9 mouse cellular contexts compared by ENCODE assay signal in genomic region chr3:30696346-30696745, GRCm38 (mm10). TPM values are rescaled to one million over a fixed set of nuclear protein-coding genes. Genes with fewer than 3 reads are reported as not detected.
DNase-seq lines count a peak whose midpoint lies in the region; ATAC-seq lines count a peak whose summit lies in the region.
"Had no signal": no experiment of that assay in that cellular context is flagged by ENCODE, and none has a peak within 500 bp of the region (broad histone marks: within the 10 kb centered on the region; RNA-seq: fewer than 3 reads in every experiment).

No protein-coding gene starts in this region.

- no peak overlapping the region for H3K4me3 ChIP-seq in intestine, embryonic 14.5 days (ENCODE audit: low read depth, low read length)
- H3K4me3 ChIP-seq in intestine, embryonic 16.5 days (ENCODE audit: low read length) = no peak overlapping the region
- no peak overlapping the region for H3K4me3 ChIP-seq in embryonic facial prominence, embryonic 11.5 days (ENCODE audit: low read depth, low read length)
- H3K4me3 ChIP-seq: megakaryocyte, embryonic 14.5 days had no signal

- H3K27me3 ChIP-seq in intestine, embryonic 14.5 days (replicated peaks; ENCODE audit: control insufficient read depth, insufficient read depth, low read length) = no peaks in the 10 kb centered on the region
- H3K27me3 ChIP-seq in intestine, embryonic 16.5 days (replicated peaks; ENCODE audit: control insufficient read depth, insufficient read depth, low read length) = no peaks in the 10 kb centered on the region
- H3K27me3 ChIP-seq in embryonic facial prominence, embryonic 11.5 days (ENCODE audit: control insufficient read depth, insufficient read depth, low read length) = no peaks in the 10 kb centered on the region

- intact Hi-C loops in heart, postnatal 36 days (cut with DNase I) = loop anchor here (2.0 to 10.0 kb wide), 4 partner anchors 91 to 358 kb away; no protein-coding TSS in a partner anchor

- no peak overlapping the region for H3K4me2 ChIP-seq in intestine, embryonic 14.5 days (ENCODE audit: low read length)
- no peak overlapping the region for H3K4me2 ChIP-seq in intestine, embryonic 16.5 days (ENCODE audit: low read depth, low read length)
- H3K4me2 ChIP-seq in embryonic facial prominence, embryonic 11.5 days (ENCODE audit: low read depth, low read length) = no peak overlapping the region

- WGBS in intestine, embryonic 14.5 days = 16% methylated on average over 2 of the region's 2 CpGs
- 9% methylated on average over 2 of the region's 2 CpGs for WGBS in intestine, embryonic 16.5 days
- WGBS in embryonic facial prominence, embryonic 11.5 days = 18% methylated on average over 2 of the region's 2 CpGs

- peak; percentile 80 for DNase-seq in intestine, embryonic 14.5 days (ENCODE audit: low spot score)
- DNase-seq in adrenal gland, postnatal 25 days = peak; percentile 65
- peak; percentile 76 for DNase-seq in embryonic facial prominence, embryonic 11.5 days (ENCODE audit: low spot score)
- DNase-seq in heart, postnatal 36 days = peak; percentile 45 to 71
- peak; percentile 5 for DNase-seq in layer of hippocampus, adult 9-11 months
- peak; percentile 21 for DNase-seq in testis, postnatal 14 days (ENCODE audit: low spot score)

- ATAC-seq in intestine, embryonic 14.5 days (replicated peaks; ENCODE audit: low FRiP score, low TSS enrichment, low read depth) = no peak
- ATAC-seq in intestine, embryonic 16.5 days = no peak
- no peak for ATAC-seq in embryonic facial prominence, embryonic 11.5 days (replicated peaks; ENCODE audit: insufficient number of reproducible peaks, low FRiP score, low TSS enrichment, low read depth)
- ATAC-seq in megakaryocyte-erythroid progenitor cell, adult 5-6 weeks (replicated peaks; ENCODE audit: low FRiP score, low TSS enrichment, poor library complexity, severe bottlenecking) = 0 out of 2 replicates have a peak, but pooled peaks have one; percentile 40

- H3K4me1 ChIP-seq in intestine, embryonic 14.5 days (replicated peaks; ENCODE audit: control insufficient read depth, insufficient read depth, low read length) = 0 out of 2 replicates have a peak, but pooled peaks cover 4% of the 10 kb centered on the region
- no peaks in the 10 kb centered on the region for H3K4me1 ChIP-seq in intestine, embryonic 16.5 days (ENCODE audit: control insufficient read depth, insufficient read depth, low read length)
- H3K4me1 ChIP-seq in embryonic facial prominence, embryonic 11.5 days (ENCODE audit: control insufficient read depth, insufficient read depth, low read length) = no peaks in the 10 kb centered on the region

- no peaks in the 10 kb centered on the region for H3K36me3 ChIP-seq in intestine, embryonic 14.5 days (ENCODE audit: control insufficient read depth, insufficient read depth, low read length)
- H3K36me3 ChIP-seq in intestine, embryonic 16.5 days (ENCODE audit: control insufficient read depth, insufficient read depth, low read length) = no peaks in the 10 kb centered on the region
- no peaks in the 10 kb centered on the region for H3K36me3 ChIP-seq in embryonic facial prominence, embryonic 11.5 days (replicated peaks; ENCODE audit: control insufficient read depth, insufficient read depth, low read depth, low read length)

- H3K9ac ChIP-seq in intestine, embryonic 14.5 days (ENCODE audit: low read length) = no peak overlapping the region
- no peak overlapping the region for H3K9ac ChIP-seq in intestine, embryonic 16.5 days (ENCODE audit: low read depth, low read length)
- no peak overlapping the region for H3K9ac ChIP-seq in embryonic facial prominence, embryonic 11.5 days (replicated peaks; ENCODE audit: low read length)

- no peaks in the 10 kb centered on the region for H3K9me3 ChIP-seq in intestine, embryonic 14.5 days (ENCODE audit: control insufficient read depth, low read length)
- no peaks in the 10 kb centered on the region for H3K9me3 ChIP-seq in intestine, embryonic 16.5 days (ENCODE audit: control insufficient read depth, low read length)
- no peaks in the 10 kb centered on the region for H3K9me3 ChIP-seq in embryonic facial prominence, embryonic 11.5 days (replicated peaks; ENCODE audit: control insufficient read depth, low read length)
- H3K9me3 ChIP-seq: megakaryocyte, embryonic 14.5 days had no signal

- no peak overlapping the region for H3K27ac ChIP-seq in intestine, embryonic 14.5 days (ENCODE audit: low read depth)
- H3K27ac ChIP-seq in intestine, embryonic 16.5 days (ENCODE audit: low read length) = no peak overlapping the region
- H3K27ac ChIP-seq in embryonic facial prominence, embryonic 11.5 days (replicated peaks; ENCODE audit: low read depth, low read length) = no peak overlapping the region

RNA-seq across cellular contexts. Expression of gene Lrrc31, which starts 3.3 kb away (rescaled TPM):
- 0.20 and 0.66 TPM in 2 replicates for polyA plus RNA-seq in intestine, embryonic 14.5 days (2014; fragmentation: Nextera tagmentation; extraction: Ambion mirVana)
- polyA plus RNA-seq in intestine, embryonic 16.5 days (2015; fragmentation: Nextera tagmentation; extraction: Ambion mirVana) = 2.4 and 2.8 TPM in 2 replicates
- total RNA-seq in adrenal gland, postnatal 25 days (2021) = not detected in 2 replicates
- polyA plus RNA-seq in embryonic facial prominence, embryonic 11.5 days (2014; fragmentation: Nextera tagmentation; extraction: Ambion mirVana) = not detected in 2 replicates
- under 1 TPM; 0.24 to 0.31 TPM for total RNA-seq in heart, postnatal 36 days (2021)
- not detected in 2 replicates for total RNA-seq in megakaryocyte-erythroid progenitor cell, adult 5-6 weeks (2014; fragmentation: Nextera tagmentation)
- not detected in 2 replicates for total RNA-seq in megakaryocyte-erythroid progenitor cell, adult 5-6 weeks (2017)

RNA-seq across cellular contexts. Expression of gene Lrrc34, which starts 48.7 kb away (rescaled TPM):
- 0.49 and 0.60 TPM in 2 replicates for polyA plus RNA-seq in intestine, embryonic 14.5 days (2014; fragmentation: Nextera tagmentation; extraction: Ambion mirVana)
- 0.23 and 0.38 TPM in 2 replicates for polyA plus RNA-seq in intestine, embryonic 16.5 days (2015; fragmentation: Nextera tagmentation; extraction: Ambion mirVana)
- total RNA-seq in adrenal gland, postnatal 25 days (2021) = not detected in 2 replicates
- 2.6 and 2.7 TPM in 2 replicates for polyA plus RNA-seq in embryonic facial prominence, embryonic 11.5 days (2014; fragmentation: Nextera tagmentation; extraction: Ambion mirVana)
- total RNA-seq in heart, postnatal 36 days (2021) = not detected
- not detected in 2 replicates for total RNA-seq in megakaryocyte-erythroid progenitor cell, adult 5-6 weeks (2014; fragmentation: Nextera tagmentation)
- not detected in 2 replicates for total RNA-seq in megakaryocyte-erythroid progenitor cell, adult 5-6 weeks (2017)

RNA-seq across cellular contexts. Expression of gene Samd7, which starts 49.7 kb away (rescaled TPM):
- not detected in 2 replicates for polyA plus RNA-seq in intestine, embryonic 14.5 days (2014; fragmentation: Nextera tagmentation; extraction: Ambion mirVana)
- not detected in 2 replicates for polyA plus RNA-seq in intestine, embryonic 16.5 days (2015; fragmentation: Nextera tagmentation; extraction: Ambion mirVana)
- not detected in 2 replicates for total RNA-seq in adrenal gland, postnatal 25 days (2021)
- not detected in 2 replicates for polyA plus RNA-seq in embryonic facial prominence, embryonic 11.5 days (2014; fragmentation: Nextera tagmentation; extraction: Ambion mirVana)
- total RNA-seq in heart, postnatal 36 days (2021) = not detected
- total RNA-seq in megakaryocyte-erythroid progenitor cell, adult 5-6 weeks (2014; fragmentation: Nextera tagmentation) = not detected in 2 replicates
- total RNA-seq in megakaryocyte-erythroid progenitor cell, adult 5-6 weeks (2017) = not detected in 2 replicates

RNA-seq across cellular contexts. Expression of gene Lrriq4, which starts 52.0 kb away (rescaled TPM):
- not detected in 2 replicates for polyA plus RNA-seq in intestine, embryonic 14.5 days (2014; fragmentation: Nextera tagmentation; extraction: Ambion mirVana)
- polyA plus RNA-seq in intestine, embryonic 16.5 days (2015; fragmentation: Nextera tagmentation; extraction: Ambion mirVana) = not detected in 2 replicates
- not detected in 2 replicates for total RNA-seq in adrenal gland, postnatal 25 days (2021)
- polyA plus RNA-seq in embryonic facial prominence, embryonic 11.5 days (2014; fragmentation: Nextera tagmentation; extraction: Ambion mirVana) = not detected in 2 replicates
- not detected for total RNA-seq in heart, postnatal 36 days (2021)
- not detected in 2 replicates for total RNA-seq in megakaryocyte-erythroid progenitor cell, adult 5-6 weeks (2014; fragmentation: Nextera tagmentation)
- not detected in 2 replicates for total RNA-seq in megakaryocyte-erythroid progenitor cell, adult 5-6 weeks (2017)

Comparison
In these comparisons a context has a peak if more than half of its experiments do, and no peak if none do; other contexts are left out.
1. DNase-seq: peak in every context shown above with its lines; median percentile 80 in intestine, embryonic 14.5 days; 76 in embryonic facial prominence, embryonic 11.5 days; 65 in adrenal gland, postnatal 25 days; 58 in heart, postnatal 36 days; 21 in testis, postnatal 14 days; 5 in layer of hippocampus, adult 9-11 months.